Mouse (Mus musculus): Measurements from ENCODE around the gene Dnttip2.

DNA sequence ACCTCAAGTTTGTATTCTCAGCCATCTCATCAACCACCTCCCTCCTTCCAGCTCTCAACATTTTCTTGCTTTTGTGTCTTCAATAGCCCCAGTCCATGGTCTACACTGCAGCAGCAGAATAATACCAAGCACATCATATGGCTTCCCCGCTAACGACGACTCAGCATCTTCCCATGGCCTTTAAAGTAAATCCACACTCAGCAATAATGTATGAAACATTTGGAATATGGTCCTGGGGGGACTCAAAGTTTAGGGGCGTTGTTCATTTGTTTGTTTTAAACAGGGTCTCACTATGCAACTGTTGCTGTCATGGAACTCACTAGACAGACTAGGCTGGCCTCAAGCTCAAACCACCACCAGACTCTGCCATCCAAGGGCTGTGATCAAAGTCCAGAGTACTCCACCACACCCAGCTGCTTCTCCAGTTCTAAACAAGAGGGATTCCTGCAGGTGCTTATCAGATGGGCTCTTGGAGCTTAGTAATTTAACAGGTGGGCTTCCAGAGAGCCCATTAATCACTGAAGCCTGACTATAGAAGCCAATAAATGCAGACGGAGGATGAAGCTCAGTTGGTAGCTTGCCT lies 14.5 kb downstream of the Dnttip2 start:
- TF ChIP-seq CTCF (IDR thresholded peaks at IDR 0.05; ENCODE audit: control insufficient read depth, insufficient read depth, low read length), result no peak
- TF ChIP-seq POLR2A (IDR thresholded peaks at IDR 0.05; ENCODE audit: borderline replicate concordance, control insufficient read depth, low read depth, low read length), result no peak
